Mouse (Mus musculus): ENCODE measurements around the gene Cdh20. TPM values are rescaled to one million over a fixed set of nuclear protein-coding genes. Genes with fewer than 3 reads are reported as not detected.
"Not testable (repeated sequence)": the region's sequence is repeated elsewhere in the genome, so short reads cannot be mapped to it uniquely, and the experiment has no call there.

Gene Cdh20
- polyA plus RNA-seq, 1 experiment from 2014 or later: 1.2 TPM

GRCm38 (mm10) chr1:104936966-104937365 is 168.6 kb downstream of the Cdh20 start:
- WGBS: 80% methylated on average over 4 of the region's 4 CpGs
- no peak for DNase-seq (ENCODE audit: low spot score)
- Histone ChIP-seq H3K27ac (no peak overlapping the region), H3K4me3 (no peak overlapping the region), H3K27me3 (ENCODE audit: insufficient read depth, poor library complexity, severe bottlenecking) (no peaks in the 10 kb centered on the region), H3K9me3 (no peaks in the 10 kb centered on the region), H3K4me1 (no peaks in the 10 kb centered on the region), H3K36me3 (no peaks in the 10 kb centered on the region)

- no peak for DNase-seq (ENCODE audit: low spot score)
- Histone ChIP-seq H3K36me3 (no peaks in the 10 kb centered on the region), H3K4me3 (no peak overlapping the region), H3K9me3 (no peaks in the 10 kb centered on the region), H3K27ac (no peak overlapping the region), H3K27me3 (ENCODE audit: insufficient read depth, poor library complexity, severe bottlenecking) (no peaks in the 10 kb centered on the region), H3K4me1 (no peaks in the 10 kb centered on the region)
Observed at GRCm38 (mm10) chr1:104939156-104939555, 170.8 kb downstream of the Cdh20 start.

GRCm38 (mm10) chr1:104944470-104945109 is 176.3 kb downstream of the Cdh20 start:
- no peaks in the 10 kb centered on the region for H3K36me3 ChIP-seq
- no peaks in the 10 kb centered on the region for H3K4me1 ChIP-seq
- no peaks in the 10 kb centered on the region for H3K9me3 ChIP-seq
- H3K27me3 ChIP-seq (ENCODE audit: insufficient read depth, poor library complexity, severe bottlenecking): no peaks in the 10 kb centered on the region
- WGBS: 45% methylated on average over 2 of the region's 2 CpGs
- H3K27ac ChIP-seq: no peak overlapping the region
- no peak overlapping the region for H3K4me3 ChIP-seq
- DNase-seq (ENCODE audit: low spot score): no peak

GRCm38 (mm10) chr1:104945110-104945489 is 176.8 kb downstream of the Cdh20 start:
- H3K27me3 ChIP-seq (ENCODE audit: insufficient read depth, poor library complexity, severe bottlenecking): no peaks in the 10 kb centered on the region
- H3K27ac ChIP-seq: no peak overlapping the region
- H3K4me1 ChIP-seq: no peaks in the 10 kb centered on the region
- 89% methylated on average over 2 of the region's 2 CpGs for WGBS
- no peaks in the 10 kb centered on the region for H3K9me3 ChIP-seq
- no peaks in the 10 kb centered on the region for H3K36me3 ChIP-seq
- DNase-seq (ENCODE audit: low spot score): no peak
- H3K4me3 ChIP-seq: no peak overlapping the region

- peak; percentile 87 for DNase-seq (ENCODE audit: low spot score)
- WGBS: 42% methylated on average over 2 of the region's 2 CpGs
- 0 out of 2 replicates have a peak overlapping the region, but pooled peaks have one; percentile 11 for H3K27ac ChIP-seq
- H3K4me1 ChIP-seq; H3K4me3 ChIP-seq; H3K9me3 ChIP-seq; H3K27me3 ChIP-seq (ENCODE audit: insufficient read depth, poor library complexity, severe bottlenecking); H3K36me3 ChIP-seq: not testable (repeated sequence)
Observed at GRCm38 (mm10) chr1:104949640-104950039, 181.3 kb downstream of the Cdh20 start.

- 24% methylated on average over 6 of the region's 6 CpGs for WGBS
- Histone ChIP-seq H3K27me3 (ENCODE audit: insufficient read depth, poor library complexity, severe bottlenecking) (no peaks in the 10 kb centered on the region), H3K27ac (no peak overlapping the region), H3K9me3 (no peaks in the 10 kb centered on the region), H3K4me1 (0 out of 2 replicates have a peak, but pooled peaks cover 4% of the 10 kb centered on the region), H3K36me3 (no peaks in the 10 kb centered on the region), H3K4me3 (no peak overlapping the region)
- DNase-seq (ENCODE audit: low spot score): no peak
Observed at GRCm38 (mm10) chr1:104957046-104957445, 188.7 kb downstream of the Cdh20 start.

- Histone ChIP-seq H3K27ac (no peak overlapping the region), H3K4me1 (0 out of 2 replicates have a peak, but pooled peaks cover 4% of the 10 kb centered on the region), H3K9me3 (no peaks in the 10 kb centered on the region), H3K27me3 (ENCODE audit: insufficient read depth, poor library complexity, severe bottlenecking) (no peaks in the 10 kb centered on the region), H3K36me3 (no peaks in the 10 kb centered on the region), H3K4me3 (no peak overlapping the region)
- no peak for DNase-seq (ENCODE audit: low spot score)
- whole genome bisulfite sequencing: 70% methylated on average over 3 of the region's 3 CpGs
Observed at GRCm38 (mm10) chr1:104961670-104962069, 193.3 kb downstream of the Cdh20 start.

GRCm38 (mm10) chr1:104962257-104962656 is 193.9 kb downstream of the Cdh20 start:
- Histone ChIP-seq H3K36me3 (no peaks in the 10 kb centered on the region), H3K4me3 (no peak overlapping the region), H3K27ac (no peak overlapping the region), H3K4me1 (no peaks in the 10 kb centered on the region), H3K9me3 (no peaks in the 10 kb centered on the region), H3K27me3 (ENCODE audit: insufficient read depth, poor library complexity, severe bottlenecking) (no peaks in the 10 kb centered on the region)
- WGBS: 89% methylated on average over 4 of the region's 4 CpGs
- no peak for DNase-seq (ENCODE audit: low spot score)

GRCm38 (mm10) chr1:104979068-104979467 is 210.7 kb downstream of the Cdh20 start:
- H3K4me1 ChIP-seq: no peaks in the 10 kb centered on the region
- H3K9me3 ChIP-seq: no peaks in the 10 kb centered on the region
- DNase-seq (ENCODE audit: low spot score): no peak
- H3K27me3 ChIP-seq (ENCODE audit: insufficient read depth, poor library complexity, severe bottlenecking): no peaks in the 10 kb centered on the region
- WGBS: 53% methylated on average over 2 of the region's 2 CpGs
- no peaks in the 10 kb centered on the region for H3K36me3 ChIP-seq
- H3K27ac ChIP-seq: no peak overlapping the region
- no peak overlapping the region for H3K4me3 ChIP-seq

GRCm38 (mm10) chr1:104980273-104980672 is 211.9 kb downstream of the Cdh20 start:
- Histone ChIP-seq H3K4me1 (no peaks in the 10 kb centered on the region), H3K36me3 (no peaks in the 10 kb centered on the region), H3K9me3 (no peaks in the 10 kb centered on the region), H3K27me3 (ENCODE audit: insufficient read depth, poor library complexity, severe bottlenecking) (no peaks in the 10 kb centered on the region), H3K4me3 (no peak overlapping the region), H3K27ac (no peak overlapping the region)
- WGBS: 71% methylated on average over 1 of the region's 1 CpGs
- DNase-seq (ENCODE audit: low spot score): no peak

- 30% methylated on average over 5 of the region's 5 CpGs for WGBS
- H3K27ac ChIP-seq: no peak overlapping the region
- H3K4me1 ChIP-seq: no peaks in the 10 kb centered on the region
- no peak for DNase-seq (ENCODE audit: low spot score)
- no peaks in the 10 kb centered on the region for H3K27me3 ChIP-seq (ENCODE audit: insufficient read depth, poor library complexity, severe bottlenecking)
- no peak overlapping the region for H3K4me3 ChIP-seq
- H3K9me3 ChIP-seq: no peaks in the 10 kb centered on the region
- no peaks in the 10 kb centered on the region for H3K36me3 ChIP-seq
Observed at GRCm38 (mm10) chr1:104986222-104986973, 218.1 kb downstream of the Cdh20 start.

GRCm38 (mm10) chr1:104987526-104987925 is 219.2 kb downstream of the Cdh20 start:
- no peaks in the 10 kb centered on the region for H3K9me3 ChIP-seq
- no peak overlapping the region for H3K27ac ChIP-seq
- 87% methylated on average over 16 of the region's 16 CpGs for WGBS
- H3K4me3 ChIP-seq: no peak overlapping the region
- H3K36me3 ChIP-seq: no peaks in the 10 kb centered on the region
- no peak for DNase-seq (ENCODE audit: low spot score)
- H3K4me1 ChIP-seq: no peaks in the 10 kb centered on the region
- no peaks in the 10 kb centered on the region for H3K27me3 ChIP-seq (ENCODE audit: insufficient read depth, poor library complexity, severe bottlenecking)

GRCm38 (mm10) chr1:104992441-104992840 is 224.1 kb downstream of the Cdh20 start:
- no peak overlapping the region for H3K27ac ChIP-seq
- H3K9me3 ChIP-seq: no peaks in the 10 kb centered on the region
- H3K27me3 ChIP-seq (ENCODE audit: insufficient read depth, poor library complexity, severe bottlenecking): no peaks in the 10 kb centered on the region
- H3K36me3 ChIP-seq: no peaks in the 10 kb centered on the region
- DNase-seq (ENCODE audit: low spot score): no peak
- 0 out of 2 replicates have a peak, but pooled peaks cover 5% of the 10 kb centered on the region for H3K4me1 ChIP-seq
- no peak overlapping the region for H3K4me3 ChIP-seq
